Mouse (Mus musculus) forebrain, postnatal 0 days (tissue): Measurements from ENCODE around the gene Nrbf2. TPM values are rescaled to one million over a fixed set of nuclear protein-coding genes. Genes with fewer than 3 reads are reported as not detected.
A peak's percentile ranks its signal among the peaks of the same experiment; 100 is the strongest.

Experiments
- ATAC-seq: fragments of 200-750 bp; cut with Nextera tagmentation; 2 replicates; pipeline ENCODE4 v1.8.0; 2017; ENCODE audit warnings: mild to moderate bottlenecking, moderate library complexity
- DNase-seq: peaks from one replicate; pipeline ENCODE4 v3.0.0-alpha.2; 2015
- H3K27ac ChIP-seq: fragments of 300-500 bp; sonication (generic); 2 replicates; pipeline ENCODE4 v1.5.1; 2014; ENCODE audit warnings: low read depth, mild to moderate bottlenecking, antibody characterized with exemption, low read length, moderate library complexity, mixed read lengths
- H3K27me3 ChIP-seq: fragments of 300-500 bp; sonication (generic); 2 replicates; pipeline ENCODE4 v1.6.1; 2014; ENCODE audit warnings: mild to moderate bottlenecking, low read length, mixed read lengths; ENCODE audit not compliant: insufficient read depth
- H3K36me3 ChIP-seq: fragments of 300-500 bp; sonication (generic); 2 replicates; pipeline ENCODE4 v1.6.1; 2014; ENCODE audit warnings: mild to moderate bottlenecking, moderate library complexity; ENCODE audit not compliant: insufficient read depth
- H3K4me1 ChIP-seq: fragments of 300-500 bp; sonication (generic); 2 replicates; pipeline ENCODE4 v1.6.1; 2014; ENCODE audit warnings: antibody characterized with exemption; ENCODE audit not compliant: insufficient read depth
- H3K4me2 ChIP-seq: fragments of 300-500 bp; sonication (generic); 2 replicates; pipeline ENCODE4 v1.6.1; 2014; ENCODE audit warnings: low read depth, mild to moderate bottlenecking, moderate library complexity
- H3K4me3 ChIP-seq: fragments of 300-500 bp; sonication (generic); 2 replicates; pipeline ENCODE4 v1.5.1; 2014; ENCODE audit warnings: low read depth, low read length, mixed read lengths
- H3K9ac ChIP-seq: fragments of 300-500 bp; sonication (generic); 2 replicates; pipeline ENCODE4 v1.6.1; 2014; ENCODE audit warnings: mild to moderate bottlenecking
- H3K9me3 ChIP-seq: fragments of 300-500 bp; sonication (generic); 2 replicates; pipeline ENCODE4 v1.6.1; 2016; ENCODE audit warnings: low read length
- CTCF ChIP-seq: sonication (generic); IDR thresholded peaks from 2 replicates; pipeline ENCODE4 v1.5.1; 2016; ENCODE audit warnings: antibody characterized with exemption, control low read depth, low read depth
- WGBS: fragments of 180-500 bp; shearing (Covaris S2); extraction: QIAGEN DNeasy Blood & Tissue Kit; methylation state at CpG from one replicate; pipeline ENCODE4 v1.1.7; 2014; 5-methylcytosine and 5-hydroxymethylcytosine counted together
- polyA plus RNA-seq: library from polyadenylated mRNA; unstranded; fragments of >200 nt; fragmentation: Nextera tagmentation; extraction: Ambion mirVana; gene quantifications from 2 replicates; pipeline ENCODE4 v1.2.1, GENCODE M21; 2015
- total RNA-seq: library from RNA; depleted of rRNA; stranded (reverse); fragments of >200 nt; gene quantifications from 2 replicates; pipeline ENCODE4 v1.2.3, GENCODE M21; 2014

Nrbf2 gene
- total and polyA plus RNA-seq, 2 experiments from 2014 or later = 16.8 to 39.8 TPM

DNA sequence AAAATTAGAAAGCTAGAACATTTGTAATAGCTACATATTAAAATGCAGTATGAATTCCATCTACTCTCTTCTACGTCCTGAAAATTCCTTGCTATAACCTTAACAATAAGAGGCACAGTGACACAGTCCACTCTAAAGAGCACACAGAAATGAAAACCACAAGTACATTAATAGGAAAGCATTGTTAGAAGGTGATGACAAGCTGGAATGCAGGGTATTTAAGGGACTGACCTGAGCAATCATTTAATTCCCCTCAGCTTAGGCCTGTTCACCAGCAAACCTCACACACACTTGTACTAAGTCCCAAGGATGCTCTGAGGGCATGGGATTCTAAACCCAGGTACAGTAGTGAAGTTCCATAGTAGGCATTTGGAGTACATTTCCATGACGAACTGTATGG is 2.6 kb downstream of the Nrbf2 start:
- DNase-seq (no peak), ATAC-seq (no peak)
- no peak for TF ChIP-seq CTCF
- no peak overlapping the region for H3K4me3 ChIP-seq
- H3K4me2 ChIP-seq = no peak overlapping the region
- no peak overlapping the region for H3K9ac ChIP-seq
- WGBS = 82% methylated on average over 2 of the region's 2 CpGs
- no peak overlapping the region for H3K27ac ChIP-seq
- H3K9me3 ChIP-seq = no peaks in the 10 kb centered on the region
- H3K4me1 ChIP-seq = peaks cover 15% of the 10 kb centered on the region; the same call in 1 of the 2 replicates
- H3K36me3 ChIP-seq = no peaks in the 10 kb centered on the region
- H3K27me3 ChIP-seq = no peaks in the 10 kb centered on the region

DNA sequence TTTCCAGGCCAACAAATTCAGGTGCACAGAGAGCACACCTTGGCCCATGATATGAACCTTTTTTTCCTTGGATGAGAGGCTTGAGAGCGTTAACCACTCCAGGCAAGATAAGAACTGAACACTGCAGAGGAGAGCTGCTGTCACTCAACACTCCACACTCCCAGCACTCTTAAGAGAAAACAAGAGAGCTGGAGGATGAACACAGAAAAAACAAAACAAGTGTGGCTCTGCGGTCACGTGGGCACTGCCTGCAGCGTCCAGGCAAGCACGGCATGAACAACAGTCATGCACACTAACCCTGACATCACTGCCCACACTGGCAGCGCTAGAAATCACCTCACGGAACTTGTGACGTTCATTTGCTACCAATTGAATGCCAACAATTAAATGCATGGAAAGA is 3.3 kb downstream of the Nrbf2 start:
- TF ChIP-seq CTCF = no peak
- Histone ChIP-seq H3K27me3 (no peaks in the 10 kb centered on the region), H3K36me3 (no peaks in the 10 kb centered on the region), H3K27ac (no peak overlapping the region), H3K9ac (no peak overlapping the region), H3K4me2 (no peak overlapping the region), H3K4me1 (peaks cover 15% of the 10 kb centered on the region; the same call in 1 of the 2 replicates), H3K9me3 (no peaks in the 10 kb centered on the region), H3K4me3 (no peak overlapping the region)
- no peak for DNase-seq
- no peak for ATAC-seq
- WGBS = 72% methylated on average over 8 of the region's 8 CpGs

GRCm38 (mm10) chr10:67275916-67276315 is 9.2 kb downstream of the Nrbf2 start:
- no peak for ATAC-seq
- no peak for TF ChIP-seq CTCF

GRCm38 (mm10) chr10:67264852-67265251 is 20.3 kb downstream of the Nrbf2 start:
- peak; percentile 72 for TF ChIP-seq CTCF
- Histone ChIP-seq H3K27me3 (no peaks in the 10 kb centered on the region), H3K36me3 (peaks cover 34% of the 10 kb centered on the region), H3K9ac (no peak overlapping the region), H3K4me2 (no peak overlapping the region), H3K27ac (no peak overlapping the region), H3K4me3 (no peak overlapping the region), H3K4me1 (no peaks in the 10 kb centered on the region), H3K9me3 (no peaks in the 10 kb centered on the region)
- DNase-seq (peak; percentile 66), ATAC-seq (no peak)
- WGBS = 58% methylated on average over 1 of the region's 1 CpGs

More at GRCm38 (mm10) chr10:67275916-67276315, 9.2 kb downstream of the Nrbf2 start:
- Histone ChIP-seq H3K9ac (no peak overlapping the region), H3K4me2 (no peak overlapping the region), H3K4me1 (no peaks in the 10 kb centered on the region), H3K9me3 (no peaks in the 10 kb centered on the region), H3K36me3 (peaks cover 14% of the 10 kb centered on the region), H3K27me3 (no peaks in the 10 kb centered on the region), H3K4me3 (no peak overlapping the region), H3K27ac (no peak overlapping the region)
- DNase-seq = no peak

- WGBS = 97% methylated on average over 1 of the region's 1 CpGs
- no peaks in the 10 kb centered on the region for H3K27me3 ChIP-seq
- TF ChIP-seq CTCF = no peak
- ATAC-seq (no peak), DNase-seq (no peak)
- no peaks in the 10 kb centered on the region for H3K9me3 ChIP-seq
- H3K4me1 ChIP-seq = no peaks in the 10 kb centered on the region
- peaks cover 63% of the 10 kb centered on the region for H3K36me3 ChIP-seq
- no peak overlapping the region for H3K4me3 ChIP-seq
- H3K27ac ChIP-seq = no peak overlapping the region
- no peak overlapping the region for H3K9ac ChIP-seq
- no peak overlapping the region for H3K4me2 ChIP-seq
These were observed 32.0 kb downstream of the Nrbf2 start for GRCm38 (mm10) chr10:67253115-67253514.

DNA sequence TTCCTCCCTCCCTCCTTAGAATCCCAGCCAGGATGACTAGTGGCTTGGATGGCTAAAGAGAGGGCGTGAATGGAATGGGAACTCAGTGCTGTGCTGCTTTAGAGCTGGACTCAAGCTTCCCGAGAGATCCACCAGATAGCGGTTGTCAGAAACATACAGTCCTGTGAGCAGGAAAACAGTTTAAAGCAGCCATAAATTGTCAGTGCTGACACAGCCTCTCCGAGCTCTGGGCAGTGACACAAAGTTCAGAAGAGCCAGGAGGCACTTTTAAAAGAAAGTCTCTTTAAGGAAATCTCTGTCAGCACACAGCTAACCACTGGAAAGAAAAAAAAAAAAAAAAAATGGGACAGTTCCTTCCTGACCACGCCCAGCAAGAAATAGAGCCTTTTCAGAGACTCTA is 32.8 kb downstream of the Nrbf2 start:
- no peak overlapping the region for H3K9ac ChIP-seq

DNA sequence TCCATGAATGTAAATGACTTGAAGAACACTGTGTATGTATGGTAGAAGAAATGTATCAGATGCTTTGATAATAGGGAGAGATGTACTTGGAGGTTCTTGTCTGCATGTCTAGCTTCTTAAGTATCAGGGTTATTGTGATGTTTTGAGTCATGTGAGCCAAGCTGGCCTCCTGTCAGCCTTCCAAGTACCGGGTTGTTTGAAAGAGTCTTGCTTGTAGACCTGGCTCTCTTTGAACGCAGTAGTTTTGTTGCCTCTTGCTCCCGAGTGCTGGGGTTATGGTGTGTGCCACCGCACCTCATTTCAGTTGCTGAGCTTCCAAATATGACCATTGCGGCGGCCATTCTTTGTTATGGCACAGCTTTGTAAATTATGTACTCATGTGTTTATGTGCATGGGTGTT is 34.3 kb downstream of the Nrbf2 start:
- ATAC-seq = no peak

More for the DNA sequence above, 32.8 kb downstream of the Nrbf2 start:
- Histone ChIP-seq H3K36me3 (peaks cover 60% of the 10 kb centered on the region), H3K9me3 (no peaks in the 10 kb centered on the region), H3K4me3 (no peak overlapping the region), H3K27ac (no peak overlapping the region), H3K4me1 (no peaks in the 10 kb centered on the region), H3K27me3 (no peaks in the 10 kb centered on the region), H3K4me2 (no peak overlapping the region)
- 86% methylated on average over 5 of the region's 5 CpGs for whole genome bisulfite sequencing
- no peak for TF ChIP-seq CTCF
- DNase-seq (no peak), ATAC-seq (no peak)

GRCm38 (mm10) chr10:67249486-67249885 is 35.6 kb downstream of the Nrbf2 start:
- no peak overlapping the region for H3K9ac ChIP-seq

More for the DNA sequence above, 34.3 kb downstream of the Nrbf2 start:
- peaks cover 58% of the 10 kb centered on the region for H3K36me3 ChIP-seq
- no peak overlapping the region for H3K9ac ChIP-seq
- H3K4me1 ChIP-seq = no peaks in the 10 kb centered on the region
- no peaks in the 10 kb centered on the region for H3K9me3 ChIP-seq
- WGBS = 86% methylated on average over 6 of the region's 6 CpGs
- no peak overlapping the region for H3K4me2 ChIP-seq
- TF ChIP-seq CTCF = no peak
- no peak overlapping the region for H3K27ac ChIP-seq
- DNase-seq = no peak
- H3K27me3 ChIP-seq = no peaks in the 10 kb centered on the region
- H3K4me3 ChIP-seq = no peak overlapping the region

More at GRCm38 (mm10) chr10:67249486-67249885, 35.6 kb downstream of the Nrbf2 start:
- Histone ChIP-seq H3K4me3 (no peak overlapping the region), H3K9me3 (no peaks in the 10 kb centered on the region), H3K27ac (no peak overlapping the region), H3K36me3 (peaks cover 57% of the 10 kb centered on the region), H3K4me2 (no peak overlapping the region), H3K27me3 (no peaks in the 10 kb centered on the region), H3K4me1 (no peaks in the 10 kb centered on the region)
- 64% methylated on average over 2 of the region's 2 CpGs for WGBS
- DNase-seq (no peak), ATAC-seq (no peak)
- TF ChIP-seq CTCF = no peak
